Mouse (Mus musculus) Muller cell, postnatal 12 days (primary cell): ENCODE measurements at regions not wholly inside any gene's neighbourhood (a gene's known extent, or its start where the extent isn't known, plus 50 kb on each side); places are given as distances from the start of the nearest gene placed in this dataset.

Source experiments
- DNase-seq: peaks from one replicate; pipeline ENCODE4 v3.0.0-alpha.2; 2015; ENCODE audit errors: inconsistent ontology term

DNA sequence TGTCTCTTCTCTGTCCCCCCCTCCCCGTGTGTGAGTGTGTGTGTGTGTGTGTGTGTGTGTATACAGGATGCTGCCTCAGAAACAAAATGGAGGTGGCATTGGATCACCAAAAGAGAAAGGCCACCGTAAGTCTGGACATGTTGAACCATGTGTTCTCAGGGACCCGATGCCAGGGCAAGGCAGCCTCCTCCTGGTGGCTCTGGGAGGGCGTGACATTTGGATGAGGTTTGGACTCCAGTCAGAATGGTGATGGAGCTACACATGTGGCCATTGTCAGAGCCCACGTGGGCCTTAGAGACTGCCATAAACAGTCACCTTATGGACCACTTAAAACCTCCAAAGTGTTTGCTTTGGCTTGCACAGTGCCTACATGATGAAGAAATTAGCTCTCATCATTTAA lies 80.0 kb downstream of the Efnb1 start:
- no peak for DNase-seq

DNA sequence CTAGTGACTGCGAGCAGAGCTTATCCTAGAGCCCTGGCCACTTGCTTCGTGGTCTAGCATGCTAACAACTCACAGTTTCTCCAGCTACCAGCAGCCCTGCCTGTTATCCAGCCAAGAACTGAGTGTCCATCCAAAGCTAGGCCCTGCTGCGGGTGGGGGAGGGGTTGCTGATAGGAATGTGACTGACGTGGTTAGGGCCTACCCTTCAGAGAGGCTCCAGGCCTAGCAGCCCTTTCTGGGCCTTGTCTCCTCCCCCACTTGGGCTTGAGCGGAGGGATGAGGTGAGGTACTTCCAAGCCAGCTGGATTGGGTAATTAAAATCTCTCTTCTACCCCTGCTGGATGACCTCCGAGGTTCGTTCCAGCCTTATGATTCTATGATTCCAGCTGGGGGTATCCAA lies 79.2 kb downstream of the Efnb1 start:
- DNase-seq, result no peak

DNA sequence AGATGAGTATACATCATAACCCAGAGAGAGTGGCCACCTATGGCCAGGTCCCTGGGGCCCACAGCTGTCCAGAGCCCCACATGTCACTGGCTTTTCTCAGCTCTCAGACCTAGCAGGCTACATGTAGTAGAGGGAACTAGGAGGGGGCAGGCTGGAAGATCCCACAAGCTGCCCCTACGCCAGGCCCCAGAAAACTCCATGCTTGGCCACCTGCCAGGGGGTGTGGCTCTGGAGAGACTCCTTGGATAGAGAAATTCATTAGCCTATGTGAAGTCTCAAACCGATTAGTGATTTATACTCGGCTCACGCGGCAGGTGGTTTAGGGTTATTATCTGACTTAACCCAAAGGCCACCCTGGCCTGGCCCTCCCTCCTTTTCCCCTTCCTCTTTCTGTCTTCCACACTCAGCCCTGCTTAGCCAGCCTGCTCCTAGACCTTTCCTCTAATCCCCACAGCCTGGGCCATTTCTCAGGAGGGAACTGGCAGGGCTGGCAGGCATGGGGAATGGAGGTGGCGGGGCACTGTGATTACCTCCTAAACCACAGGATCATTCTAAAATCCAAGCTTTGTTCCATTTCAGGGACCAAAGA lies 77.7 kb downstream of the Efnb1 start:
- no peak for DNase-seq

DNA sequence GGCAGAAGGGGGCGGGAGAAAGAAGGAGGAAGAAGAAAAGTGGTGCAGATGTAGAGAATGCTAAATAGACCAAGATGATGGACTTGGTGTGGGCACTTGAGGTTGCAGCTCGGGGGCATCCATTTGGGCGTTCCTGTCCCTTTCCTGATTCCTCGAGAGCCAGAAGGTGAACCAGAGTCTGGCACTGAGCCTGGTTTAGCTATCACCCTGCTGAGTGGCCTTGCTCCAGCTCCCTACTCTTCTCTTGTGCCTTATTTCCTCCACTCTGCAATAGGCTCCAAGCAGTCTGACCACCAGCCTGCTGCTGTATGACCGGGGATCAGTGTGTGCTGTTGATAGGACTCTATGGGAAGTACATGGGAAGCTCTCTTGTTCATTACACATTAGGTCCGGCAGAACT lies 68.1 kb downstream of the Efnb1 start:
- no peak for DNase-seq

DNA sequence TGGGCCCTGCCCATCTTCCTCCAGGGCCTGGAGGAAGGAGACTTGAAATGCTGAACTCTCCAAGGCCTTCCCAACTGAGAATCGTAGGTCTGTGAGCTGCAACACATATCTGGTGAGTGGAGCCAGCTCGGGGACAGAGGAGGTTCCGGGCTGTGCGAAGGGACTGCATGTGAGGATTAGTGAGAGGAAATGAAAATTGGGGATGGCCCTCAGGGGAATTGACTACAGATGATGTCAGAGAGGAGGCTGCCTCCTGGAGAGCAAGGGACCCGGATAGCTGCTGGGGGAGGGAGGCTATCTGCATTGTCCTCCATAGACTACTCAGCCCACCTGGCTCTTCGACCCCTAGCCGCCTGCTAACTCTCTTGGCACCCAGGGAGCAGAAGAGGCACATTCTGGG lies 65.2 kb downstream of the Efnb1 start:
- DNase-seq, result no peak

DNA sequence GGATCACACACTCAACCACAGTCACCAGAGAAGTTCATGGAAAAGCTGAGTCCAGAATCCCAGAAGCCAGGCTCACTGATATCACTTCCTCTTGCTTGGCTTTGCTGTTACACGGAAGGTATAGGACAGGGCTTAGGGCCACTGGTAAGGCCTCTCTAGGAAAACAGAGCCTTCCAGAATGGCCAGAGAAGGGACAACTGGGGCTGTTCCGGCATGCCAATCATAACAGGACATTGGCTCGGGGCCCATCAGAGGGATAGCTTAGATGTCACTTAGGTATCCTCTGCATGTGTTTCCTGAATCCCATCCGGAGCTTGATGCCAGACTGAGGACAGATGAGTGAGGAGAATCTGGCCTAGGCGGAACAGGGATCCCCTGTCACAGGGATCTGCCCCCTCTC lies 63.7 kb downstream of the Efnb1 start:
- DNase-seq, result no peak

DNA sequence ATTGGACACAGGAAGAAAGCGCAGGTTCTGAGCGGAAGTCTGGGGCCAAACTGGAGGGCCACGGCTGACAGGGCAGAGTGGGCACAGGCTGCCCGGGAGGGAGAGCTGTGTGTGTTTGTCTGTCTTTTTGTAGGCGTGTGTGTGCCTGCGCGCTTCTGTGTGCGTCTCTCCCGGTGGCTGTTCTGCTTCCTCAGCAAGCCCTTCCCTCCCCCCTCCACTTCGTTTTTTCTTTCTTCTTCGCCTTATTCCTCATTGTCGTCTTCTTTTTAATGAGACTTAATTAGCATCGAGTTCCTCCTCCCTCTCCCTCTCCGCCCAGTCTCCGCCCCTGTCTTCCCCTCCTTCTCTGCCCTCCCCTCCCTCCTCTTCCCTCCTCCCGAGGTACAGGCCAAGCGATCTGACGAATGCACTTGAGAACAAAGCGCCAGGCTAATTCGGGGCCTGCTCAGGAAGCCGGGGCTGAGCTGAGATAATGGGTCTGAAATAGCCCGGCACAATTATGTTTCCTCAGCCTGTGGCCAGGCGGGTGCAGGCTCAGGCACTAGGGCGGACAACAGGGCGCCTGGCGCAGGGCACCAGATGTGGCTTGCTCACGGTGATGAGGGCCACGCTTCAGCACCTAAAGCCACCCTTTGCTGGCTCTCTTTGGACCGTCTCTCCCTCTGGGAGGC lies 63.2 kb downstream of the Efnb1 start:
- peak; percentile 94 for DNase-seq
